Mouse (Mus musculus): Measurements from ENCODE around the gene 2610318N02Rik.
A peak's percentile ranks its signal among the peaks of the same experiment; 100 is the strongest.

Gene 2610318N02Rik

GRCm38 (mm10) chr16:17110771-17111743 lies 13.9 kb downstream of the 2610318N02Rik start, which contains the start of gene Ppil2:
Gene Ppil2, minus strand, starts transcription at chr16:17111257.
- peak; percentile 51 for DNase-seq (ENCODE audit: low spot score)

GRCm38 (mm10) chr16:17104600-17104999 lies 20.4 kb downstream of the 2610318N02Rik start:
- no peak for DNase-seq (ENCODE audit: low spot score)

GRCm38 (mm10) chr16:17102630-17103220 lies 22.2 kb downstream of the 2610318N02Rik start:
- DNase-seq (ENCODE audit: low spot score): no peak

- no peak for DNase-seq (ENCODE audit: low spot score)
Measured at GRCm38 (mm10) chr16:17096938-17097337, 28.0 kb downstream of the 2610318N02Rik start.

GRCm38 (mm10) chr16:17088346-17088745 lies 36.6 kb downstream of the 2610318N02Rik start:
- DNase-seq (ENCODE audit: low spot score): no peak

- no peak for DNase-seq (ENCODE audit: low spot score)
Measured at GRCm38 (mm10) chr16:17086669-17087193, 38.2 kb downstream of the 2610318N02Rik start.

- no peak for DNase-seq (ENCODE audit: low spot score)
Measured at GRCm38 (mm10) chr16:17086241-17086640, 38.7 kb downstream of the 2610318N02Rik start.

GRCm38 (mm10) chr16:17085636-17086035 lies 39.3 kb downstream of the 2610318N02Rik start:
- DNase-seq (ENCODE audit: low spot score): no peak

GRCm38 (mm10) chr16:17082121-17082792 lies 42.7 kb downstream of the 2610318N02Rik start:
- DNase-seq (ENCODE audit: low spot score): no peak

- DNase-seq (ENCODE audit: low spot score): no peak
Measured at GRCm38 (mm10) chr16:17078101-17078500, 46.9 kb downstream of the 2610318N02Rik start.

- DNase-seq (ENCODE audit: low spot score): no peak
Measured at GRCm38 (mm10) chr16:17076869-17077268, 48.1 kb downstream of the 2610318N02Rik start.

- no peak for DNase-seq (ENCODE audit: low spot score)
Measured at GRCm38 (mm10) chr16:17076301-17076700, 48.7 kb downstream of the 2610318N02Rik start.

GRCm38 (mm10) chr16:17073000-17073399 lies 52.0 kb downstream of the 2610318N02Rik start:
- no peak for DNase-seq (ENCODE audit: low spot score)

- no peak for DNase-seq (ENCODE audit: low spot score)
Measured at GRCm38 (mm10) chr16:17070716-17071115, 54.3 kb downstream of the 2610318N02Rik start.

- peak; percentile 76 for DNase-seq (ENCODE audit: low spot score)
Measured at GRCm38 (mm10) chr16:17069511-17070443, 55.2 kb downstream of the 2610318N02Rik start, which contains the start of gene Ypel1. Gene Ypel1, plus strand, starts transcription at chr16:17069696.

- DNase-seq (ENCODE audit: low spot score): no peak
Measured at GRCm38 (mm10) chr16:17067552-17067951, 57.4 kb downstream of the 2610318N02Rik start.

Data from ovary, postnatal 14 days (tissue).